Mouse (Mus musculus) embryonic facial prominence, embryonic 12.5 days (tissue): ENCODE measurements around the gene Rpl10a. TPM values are rescaled to one million over a fixed set of nuclear protein-coding genes. Genes with fewer than 3 reads are reported as not detected.

Source experiments
- ATAC-seq: fragments of 200-750 bp; cut with Nextera tagmentation; 2 replicates; pipeline ENCODE4 v1.8.0; 2017; ENCODE audit not compliant: insufficient number of reproducible peaks, insufficient read depth, low FRiP score, low TSS enrichment
- H3K27ac ChIP-seq: fragments of 300-500 bp; sonication (generic); 2 replicates; pipeline ENCODE4 v1.5.1; 2016; ENCODE audit warnings: mild to moderate bottlenecking
- H3K27me3 ChIP-seq: fragments of 300-500 bp; sonication (generic); 2 replicates; pipeline ENCODE4 v1.6.1; 2016; ENCODE audit warnings: mild to moderate bottlenecking, moderate library complexity
- H3K36me3 ChIP-seq: fragments of 300-500 bp; sonication (generic); 2 replicates; pipeline ENCODE4 v1.6.1; 2016; ENCODE audit warnings: mild to moderate bottlenecking
- H3K4me1 ChIP-seq: fragments of 300-500 bp; sonication (generic); 2 replicates; pipeline ENCODE4 v1.6.1; 2016
- H3K4me2 ChIP-seq: fragments of 300-500 bp; sonication (generic); replicated peaks from 2 replicates; pipeline ENCODE4 v1.6.1; 2016; ENCODE audit warnings: mild to moderate bottlenecking, moderate library complexity
- H3K4me3 ChIP-seq: fragments of 300-500 bp; sonication (generic); 2 replicates; pipeline ENCODE4 v1.5.1; 2016; ENCODE audit warnings: mild to moderate bottlenecking
- H3K9ac ChIP-seq: fragments of 300-500 bp; sonication (generic); 2 replicates; pipeline ENCODE4 v1.6.1; 2016; ENCODE audit warnings: mild to moderate bottlenecking, moderate library complexity
- H3K9me3 ChIP-seq: fragments of 300-500 bp; sonication (generic); 2 replicates; pipeline ENCODE4 v1.6.1; 2016; ENCODE audit warnings: mild to moderate bottlenecking, moderate library complexity
- WGBS: fragments of 180-500 bp; shearing (Covaris S2); methylation state at CpG from one replicate; pipeline ENCODE4 v1.1.7; 2016; 5-methylcytosine and 5-hydroxymethylcytosine counted together
- polyA plus RNA-seq: library from polyadenylated mRNA; unstranded; fragments of >200 nt; fragmentation: Nextera tagmentation; extraction: Ambion mirVana; gene quantifications from 2 replicates; pipeline ENCODE4 v1.2.1, GENCODE M21; 2016

Gene Rpl10a
- polyA plus RNA-seq, 1 experiment from 2014 or later: 496 TPM

DNA sequence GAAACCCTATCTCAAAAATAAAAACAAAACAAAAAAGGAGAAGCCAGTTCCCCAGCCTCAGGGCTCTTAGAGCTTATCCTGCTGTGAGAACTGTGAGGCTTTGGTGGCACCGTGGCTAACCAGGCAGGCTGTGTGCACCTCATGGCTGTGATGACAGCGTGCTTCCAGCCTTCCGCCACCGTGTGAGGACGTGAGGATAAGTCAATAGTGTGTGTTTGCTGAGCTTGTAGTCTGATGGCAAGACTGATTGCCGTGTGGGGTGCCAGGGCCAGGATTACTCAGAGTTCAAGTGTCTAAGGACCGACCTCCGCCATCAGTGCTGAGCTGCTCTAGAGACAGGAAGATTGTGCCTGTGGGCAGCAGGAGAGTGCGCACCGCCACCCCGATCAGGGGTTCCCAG, 37.6 kb upstream of the Rpl10a start:
- H3K4me3 ChIP-seq: no peak overlapping the region
- no peak overlapping the region for H3K27ac ChIP-seq
- no peak overlapping the region for H3K9ac ChIP-seq
- WGBS: 85% methylated on average over 11 of the region's 11 CpGs
- H3K4me2 ChIP-seq: no peak overlapping the region
- H3K4me1 ChIP-seq: peaks cover 29% of the 10 kb centered on the region
- H3K9me3 ChIP-seq: no peaks in the 10 kb centered on the region
- no peak for ATAC-seq
- H3K27me3 ChIP-seq: no peaks in the 10 kb centered on the region
- peaks cover 18% of the 10 kb centered on the region for H3K36me3 ChIP-seq

DNA sequence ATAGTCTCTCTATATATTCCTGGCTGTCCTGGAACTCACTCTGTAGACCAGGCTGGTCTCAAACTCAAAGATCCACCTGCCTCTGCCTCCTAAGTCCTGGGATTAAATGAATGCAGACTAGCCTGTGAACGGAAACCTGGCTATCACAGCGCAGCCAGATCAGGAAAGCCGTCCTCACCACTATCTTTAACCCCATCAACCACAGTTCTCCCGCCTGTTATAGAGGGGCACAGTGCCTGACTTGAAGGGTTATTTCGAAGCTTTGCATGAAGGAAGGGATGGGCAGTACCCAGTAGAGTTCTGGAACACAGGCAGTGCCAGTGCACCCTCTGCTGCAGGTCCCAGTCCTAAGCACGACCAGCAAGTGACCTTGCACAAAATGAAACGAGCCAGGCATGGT, 36.9 kb upstream of the Rpl10a start:
- no peak overlapping the region for H3K4me2 ChIP-seq
- no peak overlapping the region for H3K9ac ChIP-seq
- WGBS: 85% methylated on average over 7 of the region's 7 CpGs
- no peak overlapping the region for H3K4me3 ChIP-seq
- no peak for ATAC-seq
- H3K4me1 ChIP-seq: peaks cover 22% of the 10 kb centered on the region
- no peak overlapping the region for H3K27ac ChIP-seq
- peaks cover 18% of the 10 kb centered on the region for H3K36me3 ChIP-seq
- H3K27me3 ChIP-seq: no peaks in the 10 kb centered on the region
- no peaks in the 10 kb centered on the region for H3K9me3 ChIP-seq

DNA sequence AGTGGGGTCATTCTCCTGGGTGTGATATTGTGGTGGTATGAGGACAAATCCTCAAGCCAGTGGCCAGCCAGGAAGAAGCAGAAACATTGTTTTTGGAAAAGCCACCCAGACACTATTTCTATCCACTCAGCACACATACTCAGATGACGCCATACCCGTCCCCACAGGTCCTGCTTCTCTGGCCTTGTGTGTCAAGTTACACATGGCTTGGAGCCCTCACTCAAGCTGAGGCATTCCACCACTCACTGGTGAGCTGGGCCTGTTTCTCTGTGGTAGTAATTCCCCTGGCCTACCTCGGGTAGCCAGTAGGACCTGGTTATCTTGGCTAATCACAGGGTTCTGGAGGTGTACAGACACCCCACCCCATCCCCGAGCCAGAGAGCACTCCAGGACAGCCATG, 34.6 kb upstream of the Rpl10a start:
- no peak overlapping the region for H3K9ac ChIP-seq
- H3K36me3 ChIP-seq: peaks cover 25% of the 10 kb centered on the region
- H3K27ac ChIP-seq: peak overlapping the region; percentile 75
- no peak overlapping the region for H3K4me3 ChIP-seq
- peaks cover 18% of the 10 kb centered on the region for H3K4me1 ChIP-seq
- ATAC-seq: no peak
- no peak overlapping the region for H3K4me2 ChIP-seq
- no peaks in the 10 kb centered on the region for H3K9me3 ChIP-seq
- WGBS: 52% methylated on average over 4 of the region's 4 CpGs
- no peaks in the 10 kb centered on the region for H3K27me3 ChIP-seq

DNA sequence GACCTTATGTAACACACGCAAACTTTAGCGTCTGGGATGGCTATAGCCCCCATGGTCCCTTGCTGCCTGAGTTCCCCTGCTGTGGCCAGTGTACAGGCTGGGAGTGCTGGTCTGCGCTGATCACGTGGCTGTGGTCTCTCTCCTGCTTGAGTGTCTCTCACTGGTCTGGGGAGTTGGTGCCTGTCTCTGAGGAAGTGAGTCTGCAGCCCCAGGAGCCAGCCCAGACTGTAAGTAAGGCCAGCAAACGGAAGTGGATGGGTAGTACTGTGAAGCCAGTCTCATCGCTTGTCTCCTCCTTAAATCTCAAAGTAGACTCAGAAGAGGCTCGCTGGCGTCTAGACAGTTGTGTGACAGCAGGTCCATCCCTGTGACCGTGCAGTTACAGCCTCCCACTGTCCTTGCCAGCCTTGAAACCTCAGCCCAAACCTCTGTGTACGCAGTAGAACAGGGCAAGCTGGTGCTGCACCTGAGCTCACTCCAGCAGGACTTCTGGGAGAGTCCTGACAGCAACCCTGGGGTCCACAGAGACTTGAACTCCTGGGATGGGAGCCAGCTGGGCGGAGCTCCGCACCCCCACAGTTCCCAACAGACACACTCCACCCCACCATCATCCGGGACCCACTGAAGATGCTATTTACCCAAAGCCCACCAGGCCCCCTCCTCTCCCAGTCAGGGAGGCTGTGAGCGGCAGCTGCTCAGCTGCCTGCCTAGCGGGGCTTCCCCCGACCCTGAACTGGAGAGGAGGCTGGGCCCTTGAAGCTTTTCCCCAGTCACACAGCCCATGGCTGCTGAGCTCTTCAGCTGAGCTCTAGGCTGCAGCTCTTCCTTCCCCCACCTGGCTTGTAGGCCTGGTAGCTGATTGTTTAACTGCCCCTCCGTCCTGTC, 33.6 kb upstream of the Rpl10a start:
- H3K9ac ChIP-seq: peak overlapping the region; percentile 16; the same call in 1 of the 2 replicates
- H3K4me3 ChIP-seq: no peak overlapping the region
- H3K27ac ChIP-seq: peak overlapping the region; percentile 75
- 68% methylated on average over 17 of the region's 17 CpGs for WGBS
- H3K9me3 ChIP-seq: no peaks in the 10 kb centered on the region
- peak; percentile 67; the same call in 1 of the 2 replicates for ATAC-seq
- no peak overlapping the region for H3K4me2 ChIP-seq
- H3K36me3 ChIP-seq: peaks cover 30% of the 10 kb centered on the region
- no peaks in the 10 kb centered on the region for H3K27me3 ChIP-seq
- peaks cover 28% of the 10 kb centered on the region for H3K4me1 ChIP-seq

DNA sequence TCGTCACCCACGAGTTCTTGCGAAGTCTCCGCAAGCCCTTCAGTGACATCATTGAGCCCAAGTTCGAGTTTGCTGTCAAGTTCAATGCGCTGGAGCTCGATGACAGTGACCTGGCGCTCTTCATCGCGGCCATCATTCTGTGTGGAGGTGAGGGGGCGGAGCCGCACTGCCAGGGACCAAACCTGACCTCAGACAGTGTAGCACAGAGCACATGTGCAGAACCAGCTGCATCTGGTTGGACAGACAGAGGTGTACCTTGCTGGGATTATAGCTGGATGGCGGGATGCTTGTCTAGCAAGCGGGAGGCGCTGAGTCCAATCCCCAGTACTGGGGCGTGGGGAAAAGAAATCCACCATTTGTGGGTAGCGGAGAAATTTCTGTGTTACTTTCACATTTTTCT, 29.4 kb upstream of the Rpl10a start:
- peaks cover 17% of the 10 kb centered on the region for H3K36me3 ChIP-seq
- no peak overlapping the region for H3K9ac ChIP-seq
- no peaks in the 10 kb centered on the region for H3K9me3 ChIP-seq
- H3K4me3 ChIP-seq: no peak overlapping the region
- peaks cover 33% of the 10 kb centered on the region for H3K4me1 ChIP-seq
- 0 out of 2 replicates have a peak overlapping the region, but pooled peaks have one; percentile 64 for H3K27ac ChIP-seq
- H3K4me2 ChIP-seq: no peak overlapping the region
- WGBS: 92% methylated on average over 17 of the region's 17 CpGs
- no peak for ATAC-seq
- no peaks in the 10 kb centered on the region for H3K27me3 ChIP-seq

DNA sequence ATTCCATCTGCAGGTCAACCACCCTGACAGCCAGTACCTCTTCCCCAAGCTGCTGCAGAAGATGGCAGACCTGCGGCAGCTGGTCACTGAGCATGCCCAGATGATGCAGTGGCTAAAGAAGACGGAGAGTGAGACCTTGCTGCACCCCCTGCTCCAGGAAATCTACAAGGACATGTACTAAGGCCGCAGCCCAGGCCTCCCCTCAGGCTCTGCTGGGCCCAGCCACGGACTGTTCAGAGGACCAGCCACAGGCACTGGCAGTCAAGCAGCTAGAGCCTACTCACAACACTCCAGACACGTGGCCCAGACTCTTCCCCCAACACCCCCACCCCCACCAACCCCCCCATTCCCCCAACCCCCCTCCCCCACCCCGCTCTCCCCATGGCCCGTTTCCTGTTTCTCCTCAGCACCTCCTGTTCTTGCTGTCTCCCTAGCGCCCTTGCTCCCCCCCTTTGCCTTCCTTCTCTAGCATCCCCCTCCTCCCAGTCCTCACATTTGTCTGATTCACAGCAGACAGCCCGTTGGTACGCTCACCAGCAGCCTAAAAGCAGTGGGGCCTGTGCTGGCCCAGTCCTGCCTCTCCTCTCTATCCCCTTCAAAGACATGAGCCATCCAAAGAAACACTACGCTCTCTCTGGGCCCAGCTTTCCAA, 28.5 kb upstream of the Rpl10a start:
- ATAC-seq: no peak
- H3K27me3 ChIP-seq: no peaks in the 10 kb centered on the region
- no peak overlapping the region for H3K4me2 ChIP-seq
- H3K4me1 ChIP-seq: peaks cover 30% of the 10 kb centered on the region
- H3K27ac ChIP-seq: peak overlapping the region; percentile 64
- H3K36me3 ChIP-seq: peaks cover 17% of the 10 kb centered on the region
- H3K9me3 ChIP-seq: no peaks in the 10 kb centered on the region
- 25% methylated on average over 9 of the region's 11 CpGs for WGBS
- peak overlapping the region; percentile 7; the same call in 1 of the 2 replicates for H3K9ac ChIP-seq
- H3K4me3 ChIP-seq: no peak overlapping the region

DNA sequence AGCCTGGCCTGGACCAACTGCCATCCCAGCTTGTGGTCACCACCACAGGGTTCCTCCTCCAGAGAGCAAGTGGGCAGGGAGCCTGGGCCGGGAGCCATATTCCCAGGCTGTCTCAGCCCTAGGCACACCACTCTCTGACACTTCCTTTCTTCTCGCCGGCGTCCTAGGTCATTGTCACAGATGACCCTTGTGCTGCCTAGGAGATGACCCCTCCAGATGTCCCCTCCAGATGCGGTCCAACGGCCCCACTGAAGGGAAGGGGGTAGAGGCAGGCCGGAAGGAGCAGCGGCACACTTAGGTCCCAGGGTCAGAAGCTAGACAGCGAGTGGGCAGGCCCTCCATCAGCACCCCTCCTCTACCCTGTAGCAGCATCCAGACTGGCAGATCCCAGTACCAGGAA, 27.9 kb upstream of the Rpl10a start:
- H3K27me3 ChIP-seq: no peaks in the 10 kb centered on the region
- ATAC-seq: no peak
- no peak overlapping the region for H3K4me3 ChIP-seq
- H3K4me1 ChIP-seq: peaks cover 25% of the 10 kb centered on the region
- WGBS: 29% methylated on average over 9 of the region's 9 CpGs
- peak overlapping the region; percentile 64 for H3K27ac ChIP-seq
- H3K9ac ChIP-seq: peak overlapping the region; percentile 7; the same call in 1 of the 2 replicates
- no peaks in the 10 kb centered on the region for H3K9me3 ChIP-seq
- no peak overlapping the region for H3K4me2 ChIP-seq
- peaks cover 17% of the 10 kb centered on the region for H3K36me3 ChIP-seq

DNA sequence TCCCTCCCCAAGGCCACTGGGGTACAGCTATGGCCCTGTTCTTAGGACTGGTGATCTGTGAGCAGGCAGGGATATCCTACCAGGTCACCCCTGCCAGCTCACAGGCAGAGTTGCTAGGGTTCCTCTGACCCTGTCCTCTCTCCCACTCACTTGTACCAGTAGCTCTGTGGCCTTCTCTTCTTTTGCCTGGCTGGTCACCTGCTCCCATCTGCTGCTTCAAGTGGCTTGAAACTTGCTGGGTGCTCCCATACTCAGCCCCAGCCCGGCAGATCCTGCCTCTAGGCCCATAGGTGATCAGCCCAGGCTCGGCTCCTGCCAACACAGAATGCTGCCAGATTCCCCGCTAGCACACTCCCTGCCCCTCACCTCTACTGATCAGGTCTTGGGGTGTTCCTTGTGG, 27.4 kb upstream of the Rpl10a start:
- no peaks in the 10 kb centered on the region for H3K27me3 ChIP-seq
- WGBS: 65% methylated on average over 3 of the region's 3 CpGs
- no peak; the same call in 1 of the 2 replicates for ATAC-seq
- no peak overlapping the region for H3K4me2 ChIP-seq
- H3K36me3 ChIP-seq: peaks cover 17% of the 10 kb centered on the region
- H3K9ac ChIP-seq: no peak overlapping the region
- no peaks in the 10 kb centered on the region for H3K9me3 ChIP-seq
- H3K27ac ChIP-seq: no peak overlapping the region
- H3K4me3 ChIP-seq: no peak overlapping the region
- peaks cover 24% of the 10 kb centered on the region for H3K4me1 ChIP-seq

DNA sequence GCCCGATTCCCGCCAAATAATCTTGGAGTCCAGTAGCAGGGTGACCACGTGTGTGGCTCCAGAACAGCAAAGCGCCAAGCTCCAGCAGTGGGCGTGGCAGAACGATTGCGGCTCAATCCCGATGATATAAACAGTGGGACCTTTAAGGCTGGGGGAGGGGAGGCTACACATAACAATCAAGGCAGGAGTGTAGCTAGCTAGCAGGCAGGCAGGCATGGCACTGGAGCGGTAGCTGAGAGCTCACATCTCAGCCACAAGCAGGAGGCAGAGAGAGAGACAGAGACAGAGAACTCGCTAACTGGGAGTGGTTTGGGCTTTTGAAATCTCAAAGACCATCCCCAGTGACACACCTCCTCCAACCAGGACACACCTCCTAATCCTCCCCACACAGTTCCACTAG, 23.1 kb upstream of the Rpl10a start:
- no peak overlapping the region for H3K4me3 ChIP-seq
- 51% methylated on average over 10 of the region's 10 CpGs for WGBS
- no peak overlapping the region for H3K27ac ChIP-seq
- peaks cover 14% of the 10 kb centered on the region for H3K4me1 ChIP-seq
- H3K9ac ChIP-seq: no peak overlapping the region
- no peak for ATAC-seq
- H3K9me3 ChIP-seq: no peaks in the 10 kb centered on the region
- H3K27me3 ChIP-seq: no peaks in the 10 kb centered on the region
- H3K36me3 ChIP-seq: no peaks in the 10 kb centered on the region
- H3K4me2 ChIP-seq: no peak overlapping the region

DNA sequence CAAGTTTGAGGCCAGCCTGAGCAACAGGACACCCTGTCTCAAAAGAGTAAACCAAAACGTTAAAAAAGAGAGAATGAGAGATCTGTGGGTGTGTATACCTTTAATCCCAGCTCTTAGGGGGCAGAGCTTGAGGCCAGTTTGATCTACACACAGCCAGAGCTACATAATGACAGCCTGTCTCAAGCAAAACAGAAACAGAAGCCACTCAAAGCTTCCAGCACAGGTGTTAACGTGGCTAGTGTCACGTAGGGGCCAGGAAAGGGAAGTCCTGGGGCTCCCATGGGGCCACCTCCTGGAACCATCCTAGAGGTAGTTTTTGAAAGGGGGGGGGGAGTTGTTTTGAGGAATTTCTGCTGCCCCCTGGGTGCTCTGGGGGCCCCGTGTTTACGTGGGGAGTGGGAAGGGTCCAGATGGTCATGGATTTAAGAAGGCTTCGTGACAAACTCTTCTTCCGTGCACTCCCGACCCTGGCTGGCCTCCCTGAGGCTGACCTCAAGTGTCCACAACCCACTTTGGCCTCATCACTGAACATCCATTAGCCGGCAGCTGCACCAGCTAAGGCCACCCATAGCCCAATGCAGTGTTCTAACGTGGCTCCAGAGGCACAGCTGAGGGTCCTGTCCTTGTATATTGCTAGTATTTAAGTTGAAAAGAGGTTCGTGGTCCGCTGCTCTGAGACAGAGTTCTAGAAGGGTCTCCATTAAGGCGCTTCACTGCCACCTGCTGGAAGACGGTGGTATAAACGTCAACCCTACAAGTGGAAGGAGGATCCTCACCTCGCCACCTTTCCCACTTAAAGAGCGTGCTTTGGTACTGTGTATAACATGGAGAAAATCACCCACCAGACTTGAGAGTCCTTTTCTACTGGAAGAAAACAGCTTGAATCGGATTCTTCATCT, 19.7 kb upstream of the Rpl10a start:
- 16% methylated on average over 18 of the region's 18 CpGs for WGBS
- Histone ChIP-seq H3K9me3 (no peaks in the 10 kb centered on the region), H3K4me1 (peaks cover 11% of the 10 kb centered on the region; the same call in 1 of the 2 replicates), H3K27ac (0 out of 2 replicates have a peak overlapping the region, but pooled peaks have one; percentile 2), H3K36me3 (no peaks in the 10 kb centered on the region), H3K9ac (no peak overlapping the region; the same call in 1 of the 2 replicates), H3K4me3 (no peak overlapping the region), H3K27me3 (no peaks in the 10 kb centered on the region), H3K4me2 (no peak overlapping the region)
- no peak for ATAC-seq

DNA sequence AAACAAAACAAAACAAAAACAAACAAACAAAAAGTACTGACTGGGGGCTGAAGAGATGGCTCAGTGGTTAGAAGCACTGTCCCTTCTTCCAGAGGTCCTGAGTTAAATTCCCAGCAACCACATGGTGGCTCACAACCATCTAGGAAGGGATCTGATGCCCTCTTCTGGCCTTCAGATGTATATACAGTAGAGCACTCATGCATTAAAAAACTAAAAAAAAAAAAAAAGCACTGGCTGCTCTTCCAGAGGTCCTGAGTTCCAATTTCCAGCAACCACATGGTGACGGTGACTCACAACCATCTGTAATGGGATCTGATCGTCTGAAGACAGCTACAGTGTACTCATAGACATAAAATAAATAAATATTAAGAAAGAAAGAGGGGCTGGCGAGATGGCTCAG, 17.4 kb upstream of the Rpl10a start:
- Histone ChIP-seq H3K36me3 (peaks cover 2% of the 10 kb centered on the region), H3K4me3 (no peak overlapping the region), H3K4me2 (no peak overlapping the region), H3K9ac (no peak overlapping the region), H3K9me3 (no peaks in the 10 kb centered on the region), H3K4me1 (peaks cover 22% of the 10 kb centered on the region), H3K27me3 (no peaks in the 10 kb centered on the region), H3K27ac (no peak overlapping the region)
- 81% methylated on average over 3 of the region's 3 CpGs for WGBS
- no peak for ATAC-seq
